Mouse (Mus musculus) kidney, adult 8-10 months (tissue): ENCODE results near the gene Nqo2.

ENCODE experiments used
- DNase-seq, 2 experiments: peaks; one replicate each; pipeline ENCODE4 v3.0.0; 2022

Gene Nqo2

DNA sequence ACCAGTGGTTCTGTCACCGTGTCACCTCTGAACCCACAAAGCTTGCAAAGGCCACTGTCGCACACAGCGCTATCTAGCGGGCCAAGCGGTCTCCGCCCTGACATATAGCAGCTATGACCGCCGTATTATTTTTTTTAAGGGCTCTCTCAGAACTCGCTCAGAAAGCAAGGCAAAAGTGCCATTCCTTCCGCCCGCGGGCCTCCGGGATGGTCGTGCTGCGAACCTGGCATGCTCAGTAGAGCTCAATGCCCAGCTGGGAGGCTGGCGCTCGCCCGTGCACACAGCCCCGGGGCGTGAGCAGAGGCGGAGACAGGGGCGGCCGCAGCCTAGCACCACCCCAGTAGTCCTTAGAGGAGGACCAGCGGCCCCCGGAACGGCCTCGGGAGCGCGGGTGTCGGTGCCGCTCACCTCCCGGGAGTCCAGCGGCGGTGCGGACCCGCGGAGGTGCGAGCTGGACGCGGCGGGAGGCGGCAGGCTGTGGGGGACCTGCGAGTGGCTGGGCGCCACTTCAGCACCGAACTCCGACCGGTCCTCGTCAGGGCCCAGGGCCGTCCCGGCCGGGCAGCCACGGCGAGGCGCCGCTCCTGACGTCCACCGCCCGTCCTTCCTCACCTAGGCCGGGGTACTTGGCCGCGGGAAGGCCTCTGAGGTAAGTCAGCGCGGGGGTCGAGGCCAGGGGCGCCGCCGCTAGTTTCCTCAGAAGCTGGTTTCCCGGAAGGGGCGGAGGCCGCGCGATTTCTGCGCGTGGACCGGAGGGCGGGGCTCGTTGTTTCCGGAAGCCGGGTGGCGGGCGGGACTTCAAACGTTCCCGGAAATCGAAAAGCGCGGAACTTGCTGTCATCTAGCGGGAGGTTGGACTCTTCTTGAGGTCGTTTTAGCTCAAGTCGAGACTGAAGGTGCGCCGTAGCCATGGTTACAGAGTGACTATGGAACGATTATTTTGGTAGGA is 37.8 kb downstream of the Nqo2 start, which contains the start of the genes Ripk1 and Serpinb6a:
Gene Ripk1 (plus strand): TSS at position 306 of the 949 bp plus-strand sequence.
Gene Serpinb6a (minus strand): TSS at position 737 of the 949 bp plus-strand sequence.
- DNase-seq = peak; percentile 89 to 91

GRCm38 (mm10) chr13:34003058-34003457 is 38.6 kb downstream of the Nqo2 start:
- peak in 1 of 2 experiments; percentile 5 for DNase-seq

DNA sequence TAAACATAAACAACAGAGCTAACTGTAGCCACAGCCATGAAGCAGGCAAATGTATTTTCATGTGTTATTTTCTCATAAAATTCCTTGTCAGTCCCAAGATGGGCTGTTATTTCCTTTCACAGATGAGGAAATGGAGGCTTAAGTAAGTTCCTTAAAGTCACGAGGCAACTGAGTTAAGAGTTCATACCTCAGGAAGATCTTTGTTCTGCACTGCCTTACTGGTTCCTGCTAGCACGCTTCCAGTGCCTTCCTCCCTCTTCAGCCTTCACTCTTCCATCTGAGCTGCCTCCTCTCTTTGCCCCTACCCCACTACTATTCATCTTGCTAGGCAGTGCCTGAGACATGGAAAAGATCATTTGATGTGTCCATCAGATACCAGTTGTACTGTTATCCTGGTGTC is 42.7 kb downstream of the Nqo2 start:
- no peak for DNase-seq

- no peak for DNase-seq
Measured at GRCm38 (mm10) chr13:34016927-34017569, 52.6 kb downstream of the Nqo2 start.

GRCm38 (mm10) chr13:34018521-34018920 is 54.0 kb downstream of the Nqo2 start:
- DNase-seq = no peak

DNA sequence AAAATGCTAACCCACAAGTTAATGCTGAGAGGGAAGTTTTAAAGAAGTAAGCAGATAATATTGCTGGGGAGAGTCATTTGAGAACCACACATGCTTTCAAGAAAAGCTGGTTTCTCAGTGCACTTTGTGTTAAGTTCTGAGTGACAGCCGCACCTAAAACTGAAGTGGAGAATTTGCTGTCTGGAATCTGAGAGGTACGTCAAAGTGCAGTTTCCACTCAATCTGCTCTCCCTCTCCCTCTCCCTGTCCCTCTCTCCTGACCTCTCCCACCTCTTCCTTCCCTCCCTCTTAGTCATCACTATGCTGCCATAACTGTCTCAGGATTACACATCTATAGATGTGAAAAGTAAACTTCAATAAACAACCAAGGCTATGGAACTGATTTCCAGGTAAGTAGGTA is 57.5 kb downstream of the Nqo2 start:
- DNase-seq = no peak

- no peak for DNase-seq
Measured at GRCm38 (mm10) chr13:34032041-34032440, 67.6 kb downstream of the Nqo2 start.

DNA sequence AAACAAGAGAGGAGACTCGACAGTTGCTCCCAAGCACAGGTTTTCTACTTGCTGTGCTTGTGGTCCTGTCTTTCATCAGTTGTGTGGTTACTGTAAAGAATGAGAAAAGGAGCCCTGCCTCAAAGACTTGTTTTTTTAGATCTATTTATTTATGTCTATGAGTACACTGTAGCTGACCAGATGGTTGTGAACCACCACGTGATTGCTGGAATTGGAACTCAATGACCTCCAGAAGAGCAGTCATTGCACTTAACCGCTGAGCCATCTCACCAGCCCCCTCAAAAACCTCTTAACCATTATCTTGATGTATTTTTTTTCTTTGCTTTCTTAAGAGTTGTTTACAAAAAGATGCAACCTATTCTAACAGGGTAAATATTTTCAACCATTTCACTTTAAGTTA is 70.9 kb downstream of the Nqo2 start:
- no peak for DNase-seq

DNA sequence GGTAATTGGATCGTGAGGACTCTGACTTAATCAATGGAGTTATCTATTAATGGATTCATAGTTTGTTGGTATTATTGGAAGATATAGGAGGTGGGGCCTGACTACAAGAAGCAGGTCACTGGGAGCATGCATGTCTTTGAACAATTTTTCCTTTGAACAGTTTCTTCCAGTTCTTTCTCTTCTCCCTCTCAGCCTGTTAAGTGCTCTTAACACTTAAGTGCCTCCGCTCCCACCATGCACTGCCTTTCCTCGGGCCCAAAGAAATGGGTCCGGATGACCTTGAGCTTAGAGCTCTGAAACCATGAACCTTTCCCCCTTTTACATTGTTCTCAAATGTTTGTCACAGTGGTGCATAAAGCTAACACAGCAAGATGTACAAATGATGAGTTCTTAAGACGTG is 72.2 kb downstream of the Nqo2 start:
- DNase-seq = no peak

DNA sequence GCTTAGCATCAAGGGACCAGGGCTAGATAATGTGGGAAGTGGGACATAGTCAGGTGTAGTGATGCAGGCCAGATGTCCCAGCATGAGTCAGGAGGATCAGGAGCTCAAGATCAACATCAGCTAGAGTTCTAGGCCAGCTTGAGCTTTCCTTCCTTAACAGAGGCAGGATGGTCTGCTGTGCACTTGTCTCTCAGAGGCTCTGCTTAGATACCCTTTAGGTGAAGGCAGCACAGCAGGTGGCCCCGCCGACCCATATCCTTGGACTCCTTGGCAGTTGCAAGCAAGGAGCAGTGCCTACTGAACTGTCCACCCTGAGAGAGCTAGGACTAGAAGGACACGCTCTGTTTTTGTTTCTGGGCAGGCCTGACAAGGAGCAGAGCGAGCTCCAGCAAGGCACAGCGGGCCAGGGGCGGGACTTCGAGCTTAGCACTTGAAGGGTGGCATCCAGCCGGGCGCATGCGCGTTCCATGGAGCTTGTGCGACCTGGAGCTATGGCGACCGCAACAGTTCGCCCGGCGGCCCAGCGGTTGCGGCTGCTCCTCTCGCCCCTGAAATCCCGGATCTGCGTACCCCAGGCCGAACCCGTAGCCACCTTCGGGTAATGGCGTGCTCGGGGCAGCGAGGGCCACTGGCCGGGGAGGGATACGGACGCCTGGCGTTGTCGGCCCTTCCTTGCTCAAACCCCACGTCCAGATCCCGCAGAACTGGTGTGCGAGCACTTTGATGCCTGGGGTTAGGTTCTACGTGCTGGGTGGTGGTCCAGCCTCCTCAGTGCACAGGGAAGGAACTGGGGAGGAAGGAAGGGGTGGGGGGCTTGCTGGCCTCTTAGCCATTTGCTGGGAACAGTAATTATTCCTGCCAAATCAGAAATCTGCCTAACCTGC is 72.9 kb downstream of the Nqo2 start, which contains the start of gene Bphl:
Gene Bphl (plus strand): TSS at position 426 of the 884 bp plus-strand sequence.
- DNase-seq = peak; percentile 95 to 96

- no peak for DNase-seq
Measured at GRCm38 (mm10) chr13:34038056-34038432, 73.6 kb downstream of the Nqo2 start.
